Mouse (Mus musculus) heart, embryonic 14.5 days (tissue): Measurements from ENCODE around the gene Plekha7. TPM values are rescaled to one million over a fixed set of nuclear protein-coding genes. Genes with fewer than 3 reads are reported as not detected.
"Not testable (repeated sequence)": the region's sequence is repeated elsewhere in the genome, so short reads cannot be mapped to it uniquely, and the experiment has no call there.

ENCODE experiments used
- ATAC-seq: fragments of 200-750 bp; cut with Nextera tagmentation; 2 replicates; pipeline ENCODE4 v1.8.0; 2017; ENCODE audit warnings: low read depth, moderate TSS enrichment; ENCODE audit not compliant: insufficient number of reproducible peaks, insufficient read depth, low FRiP score
- H3K27ac ChIP-seq, 2 experiments: fragments of 200-500 bp in 1 of 2; fragments of 300-500 bp in 1 of 2; sonication (generic) in 1 of 2; replicated peaks in 1 of 2; 2 replicates each; pipeline ENCODE4 v1.5.1; 2012 to 2014; ENCODE audit warnings: low read depth in 2 of 2, low read length in 2 of 2, control low read depth in 1 of 2, mild to moderate bottlenecking in 1 of 2, mixed read lengths in 1 of 2; ENCODE audit not compliant: control insufficient read depth in 1 of 2, insufficient read depth in 1 of 2
- H3K27me3 ChIP-seq: fragments of 300-500 bp; sonication (generic); 2 replicates; pipeline ENCODE4 v1.6.1; 2014; ENCODE audit warnings: mild to moderate bottlenecking, low read length, control low read depth; ENCODE audit not compliant: control insufficient read depth, insufficient read depth
- H3K36me3 ChIP-seq: fragments of 300-500 bp; sonication (generic); 2 replicates; pipeline ENCODE4 v1.6.1; 2014; ENCODE audit warnings: mild to moderate bottlenecking, control low read depth, low read length, mixed read lengths; ENCODE audit not compliant: control insufficient read depth, insufficient read depth
- H3K4me1 ChIP-seq, 2 experiments: fragments of 200-500 bp in 1 of 2; fragments of 300-500 bp in 1 of 2; sonication (generic) in 1 of 2; 2 replicates each; pipeline ENCODE4 v1.6.1; 2012 to 2014; ENCODE audit warnings: low read length in 2 of 2, control low read depth in 1 of 2, mixed read lengths in 1 of 2; ENCODE audit not compliant: control insufficient read depth in 2 of 2, insufficient read depth in 2 of 2
- H3K4me2 ChIP-seq: fragments of 300-500 bp; sonication (generic); 2 replicates; pipeline ENCODE4 v1.6.1; 2014; ENCODE audit warnings: mild to moderate bottlenecking, low read length
- H3K4me3 ChIP-seq, 2 experiments: fragments of 200-500 bp in 1 of 2; fragments of 300-500 bp in 1 of 2; sonication (generic) in 1 of 2; 2 replicates each; pipeline ENCODE4 v1.5.1; 2012 to 2014; ENCODE audit warnings: low read length in 2 of 2, mild to moderate bottlenecking in 2 of 2, control low read depth in 1 of 2, low read depth in 1 of 2, moderate library complexity in 1 of 2; ENCODE audit not compliant: control insufficient read depth in 1 of 2, insufficient read depth in 1 of 2
- H3K9ac ChIP-seq: fragments of 300-500 bp; sonication (generic); 2 replicates; pipeline ENCODE4 v1.6.1; 2014; ENCODE audit warnings: mild to moderate bottlenecking, low read length
- H3K9me3 ChIP-seq: fragments of 300-500 bp; sonication (generic); 2 replicates; pipeline ENCODE4 v1.6.1; 2016; ENCODE audit warnings: low read length, control low read depth; ENCODE audit not compliant: control insufficient read depth
- WGBS: fragments of 180-500 bp; shearing (Covaris S2); extraction: QIAGEN DNeasy Blood & Tissue Kit; methylation state at CpG from one replicate; pipeline ENCODE4 v1.1.7; 2014; 5-methylcytosine and 5-hydroxymethylcytosine counted together
- polyA plus RNA-seq: library from polyadenylated mRNA; unstranded; fragments of >200 nt; fragmentation: Nextera tagmentation; extraction: Ambion mirVana; gene quantifications from 2 replicates; pipeline ENCODE4 v1.2.1, GENCODE M21; 2014

Plekha7 gene
- polyA plus RNA-seq, 1 experiment from 2014 or later: 26.1 TPM

- not testable (repeated sequence) for H3K9me3 ChIP-seq, H3K27me3 ChIP-seq, H3K4me1 ChIP-seq, H3K27ac ChIP-seq, ATAC-seq, H3K4me3 ChIP-seq, H3K9ac ChIP-seq, H3K36me3 ChIP-seq, H3K4me2 ChIP-seq
- 94% methylated on average over 11 of the region's 11 CpGs for WGBS
Measured at GRCm38 (mm10) chr7:116084366-116084765, 223.8 kb downstream of the Plekha7 start, which contains the start of gene Gm4353. Gm4353 (minus strand) TSS chr7:116084635.

Other genes with a start within 250 kb of the Plekha7 start
- 0.27 and 0.40 TPM in 2 replicates for gene Gm4353, start 223.7 kb downstream of the Plekha7 start, polyA plus RNA-seq
- 624 and 675 TPM in 2 replicates for gene Rps13, start 25.8 kb upstream of the Plekha7 start, polyA plus RNA-seq
- gene Pik3c2a, start 135.1 kb upstream of the Plekha7 start, polyA plus RNA-seq: 22.1 and 24.2 TPM in 2 replicates
- gene Nucb2, start 196.0 kb upstream of the Plekha7 start, polyA plus RNA-seq: 7.2 TPM in 2 replicates